Mouse (Mus musculus): ENCODE data around the gene Adgrb2. TPM values are rescaled to one million over a fixed set of nuclear protein-coding genes. Genes with fewer than 3 reads are reported as not detected.

Adgrb2 gene
- polyA plus RNA-seq, 1 experiment from 2014 or later, result 1.2 TPM

- 3% methylated on average over 15 of the region's 15 CpGs for WGBS
- H3K27ac ChIP-seq (ENCODE audit: low read length), result no peak overlapping the region
- H3K27me3 ChIP-seq (ENCODE audit: control insufficient read depth, insufficient read depth, low read length), result peaks cover 56% of the 10 kb centered on the region
- no peaks in the 10 kb centered on the region for H3K36me3 ChIP-seq (ENCODE audit: control insufficient read depth, insufficient read depth)
- ATAC-seq (replicated peaks; ENCODE audit: extremely low read depth, insufficient read depth, low FRiP score), result peak; percentile 47
- H3K9ac ChIP-seq (ENCODE audit: low read length), result no peak overlapping the region
- H3K4me2 ChIP-seq (ENCODE audit: low read depth, low read length), result peak overlapping the region; percentile 98
- H3K4me3 ChIP-seq (ENCODE audit: low read length), result peak overlapping the region; percentile 60
- H3K9me3 ChIP-seq (replicated peaks; ENCODE audit: control insufficient read depth, low read length), result no peaks in the 10 kb centered on the region
- peaks cover 25% of the 10 kb centered on the region for H3K4me1 ChIP-seq (ENCODE audit: control insufficient read depth, insufficient read depth, low read length)
Observed at GRCm38 (mm10) chr4:129983764-129984420, 778 bp upstream of the Adgrb2 start.

DNA sequence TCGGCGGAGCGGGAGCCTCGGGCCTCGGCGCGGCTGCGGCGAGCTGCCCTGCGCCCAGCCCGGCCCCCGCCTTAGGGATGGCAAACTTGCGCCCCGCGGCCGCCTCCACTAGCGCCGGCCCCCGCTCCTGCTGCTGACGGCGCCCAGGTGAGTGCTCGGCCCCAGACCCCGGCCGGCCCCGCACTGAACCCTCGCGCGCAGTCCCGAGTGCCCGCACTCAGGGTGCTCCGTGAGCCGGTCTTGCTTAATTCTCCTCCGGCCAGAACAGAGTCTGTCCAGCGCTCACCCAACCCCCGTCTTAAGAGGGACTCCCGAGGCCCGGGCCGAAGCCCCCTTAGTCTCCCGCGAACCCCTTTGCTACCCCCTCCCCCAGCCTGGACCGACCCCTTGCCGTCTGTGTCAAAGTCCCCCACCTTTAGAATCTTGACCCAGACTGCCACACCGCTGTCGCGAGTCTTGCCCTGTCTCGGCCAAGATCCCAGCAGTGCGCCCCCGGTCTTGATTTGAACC, 546 bp downstream of the Adgrb2 start:
- Histone ChIP-seq H3K27ac (ENCODE audit: low read length) (no peak overlapping the region), H3K4me2 (ENCODE audit: low read depth, low read length) (peak overlapping the region; percentile 98), H3K9me3 (replicated peaks; ENCODE audit: control insufficient read depth, low read length) (no peaks in the 10 kb centered on the region), H3K4me3 (ENCODE audit: low read length) (peak overlapping the region; percentile 60), H3K27me3 (ENCODE audit: control insufficient read depth, insufficient read depth, low read length) (peaks cover 64% of the 10 kb centered on the region), H3K36me3 (ENCODE audit: control insufficient read depth, insufficient read depth) (no peaks in the 10 kb centered on the region), H3K4me1 (ENCODE audit: control insufficient read depth, insufficient read depth, low read length) (peaks cover 25% of the 10 kb centered on the region), H3K9ac (ENCODE audit: low read length) (peak overlapping the region; percentile 48)
- 0 out of 2 replicates have a peak, but pooled peaks have one; percentile 6 for ATAC-seq (replicated peaks; ENCODE audit: extremely low read depth, insufficient read depth, low FRiP score)
- 1% methylated on average over 48 of the region's 48 CpGs for WGBS

- Histone ChIP-seq H3K4me3 (ENCODE audit: low read length) (peak overlapping the region; percentile 60), H3K36me3 (ENCODE audit: control insufficient read depth, insufficient read depth) (no peaks in the 10 kb centered on the region), H3K27ac (ENCODE audit: low read length) (no peak overlapping the region), H3K9ac (ENCODE audit: low read length) (peak overlapping the region; percentile 48), H3K9me3 (replicated peaks; ENCODE audit: control insufficient read depth, low read length) (no peaks in the 10 kb centered on the region), H3K4me2 (ENCODE audit: low read depth, low read length) (peak overlapping the region; percentile 98), H3K27me3 (ENCODE audit: control insufficient read depth, insufficient read depth, low read length) (peaks cover 60% of the 10 kb centered on the region), H3K4me1 (ENCODE audit: control insufficient read depth, insufficient read depth, low read length) (peaks cover 25% of the 10 kb centered on the region)
- WGBS, result 2% methylated on average over 55 of the region's 58 CpGs
- no peak for ATAC-seq (replicated peaks; ENCODE audit: extremely low read depth, insufficient read depth, low FRiP score)
Observed at GRCm38 (mm10) chr4:129985671-129986441, 1.2 kb downstream of the Adgrb2 start.

GRCm38 (mm10) chr4:129987825-129988504, 3.3 kb downstream of the Adgrb2 start:
- 0 out of 2 replicates have a peak, but pooled peaks have one; percentile 19 for ATAC-seq (replicated peaks; ENCODE audit: extremely low read depth, insufficient read depth, low FRiP score)
- H3K36me3 ChIP-seq (ENCODE audit: control insufficient read depth, insufficient read depth), result no peaks in the 10 kb centered on the region
- peak overlapping the region; percentile 63 for H3K4me3 ChIP-seq (ENCODE audit: low read length)
- under 1% methylated on average over 53 of the region's 53 CpGs for WGBS
- peaks cover 46% of the 10 kb centered on the region for H3K27me3 ChIP-seq (ENCODE audit: control insufficient read depth, insufficient read depth, low read length)
- H3K27ac ChIP-seq (ENCODE audit: low read length), result no peak overlapping the region
- peak overlapping the region; percentile 92 for H3K4me2 ChIP-seq (ENCODE audit: low read depth, low read length)
- H3K9me3 ChIP-seq (replicated peaks; ENCODE audit: control insufficient read depth, low read length), result no peaks in the 10 kb centered on the region
- peak overlapping the region; percentile 54 for H3K9ac ChIP-seq (ENCODE audit: low read length)
- peaks cover 25% of the 10 kb centered on the region for H3K4me1 ChIP-seq (ENCODE audit: control insufficient read depth, insufficient read depth, low read length)

DNA sequence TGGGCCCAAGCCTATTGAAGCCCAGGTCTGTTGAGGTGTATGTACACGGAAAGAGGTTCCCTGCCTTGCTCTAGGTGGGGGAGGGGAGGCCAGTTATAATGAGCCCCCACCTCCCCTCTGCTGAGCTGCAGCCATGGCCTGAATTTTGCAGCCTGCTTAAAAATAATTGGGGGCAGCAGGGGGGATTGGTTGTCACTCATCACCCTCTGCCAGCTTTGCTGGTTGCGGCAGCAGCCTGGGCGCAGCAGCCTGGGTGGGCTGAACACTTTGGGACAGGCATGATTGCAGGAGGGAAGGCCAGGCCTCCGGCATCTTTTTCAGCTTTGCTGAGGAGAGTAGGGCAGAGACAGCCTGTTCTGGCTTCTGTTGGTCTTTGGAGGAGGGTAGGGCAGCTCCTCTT, 5.3 kb downstream of the Adgrb2 start:
- WGBS, result 79% methylated on average over 4 of the region's 4 CpGs
- no peak for ATAC-seq (replicated peaks; ENCODE audit: extremely low read depth, insufficient read depth, low FRiP score)

DNA sequence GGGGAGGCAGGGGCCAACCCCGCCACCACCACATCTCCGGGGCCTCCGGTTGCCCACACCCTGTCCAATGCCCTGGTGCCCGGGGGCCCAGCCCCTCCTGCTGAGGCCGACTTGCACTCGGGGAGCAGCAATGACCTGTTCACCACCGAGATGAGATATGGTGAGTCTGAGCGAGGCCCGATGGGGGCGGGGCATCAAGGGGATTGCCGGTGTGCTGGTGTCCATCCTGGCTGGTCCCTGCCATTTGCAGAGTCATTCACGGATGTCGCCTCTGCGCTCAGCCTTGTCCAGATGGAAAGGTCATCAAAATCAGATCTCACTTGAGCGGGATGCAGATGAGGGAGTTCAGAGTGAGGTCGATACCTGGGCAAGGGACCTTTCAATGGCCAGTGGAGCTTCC, 8.1 kb downstream of the Adgrb2 start:
- H3K36me3 ChIP-seq (ENCODE audit: control insufficient read depth, insufficient read depth), result no peaks in the 10 kb centered on the region
- H3K9me3 ChIP-seq (replicated peaks; ENCODE audit: control insufficient read depth, low read length), result no peaks in the 10 kb centered on the region
- H3K27ac ChIP-seq (ENCODE audit: low read length), result no peak overlapping the region
- no peak overlapping the region for H3K4me2 ChIP-seq (ENCODE audit: low read depth, low read length)
- ATAC-seq (replicated peaks; ENCODE audit: extremely low read depth, insufficient read depth, low FRiP score), result no peak
- 67% methylated on average over 16 of the region's 16 CpGs for WGBS
- no peak overlapping the region for H3K9ac ChIP-seq (ENCODE audit: low read length)
- H3K27me3 ChIP-seq (ENCODE audit: control insufficient read depth, insufficient read depth, low read length), result peaks cover 26% of the 10 kb centered on the region
- no peak overlapping the region for H3K4me3 ChIP-seq (ENCODE audit: low read length)
- peaks cover 4% of the 10 kb centered on the region; the same call in 1 of the 2 replicates for H3K4me1 ChIP-seq (ENCODE audit: control insufficient read depth, insufficient read depth, low read length)

More for the DNA sequence above, 5.3 kb downstream of the Adgrb2 start:
- no peak overlapping the region for H3K9ac ChIP-seq (ENCODE audit: low read length)
- no peak overlapping the region for H3K4me3 ChIP-seq (ENCODE audit: low read length)
- H3K27ac ChIP-seq (ENCODE audit: low read length), result no peak overlapping the region
- peaks cover 15% of the 10 kb centered on the region for H3K4me1 ChIP-seq (ENCODE audit: control insufficient read depth, insufficient read depth, low read length)
- H3K4me2 ChIP-seq (ENCODE audit: low read depth, low read length), result no peak overlapping the region
- H3K36me3 ChIP-seq (ENCODE audit: control insufficient read depth, insufficient read depth), result no peaks in the 10 kb centered on the region
- peaks cover 37% of the 10 kb centered on the region for H3K27me3 ChIP-seq (ENCODE audit: control insufficient read depth, insufficient read depth, low read length)
- no peaks in the 10 kb centered on the region for H3K9me3 ChIP-seq (replicated peaks; ENCODE audit: control insufficient read depth, low read length)

GRCm38 (mm10) chr4:129993213-129993612, 8.5 kb downstream of the Adgrb2 start:
- Histone ChIP-seq H3K27me3 (ENCODE audit: control insufficient read depth, insufficient read depth, low read length) (peaks cover 25% of the 10 kb centered on the region), H3K4me2 (ENCODE audit: low read depth, low read length) (no peak overlapping the region), H3K9me3 (replicated peaks; ENCODE audit: control insufficient read depth, low read length) (no peaks in the 10 kb centered on the region), H3K4me3 (ENCODE audit: low read length) (no peak overlapping the region), H3K9ac (ENCODE audit: low read length) (no peak overlapping the region), H3K4me1 (ENCODE audit: control insufficient read depth, insufficient read depth, low read length) (peaks cover under 1% of the 10 kb centered on the region; the same call in 1 of the 2 replicates), H3K27ac (ENCODE audit: low read length) (no peak overlapping the region), H3K36me3 (ENCODE audit: control insufficient read depth, insufficient read depth) (no peaks in the 10 kb centered on the region)
- 86% methylated on average over 5 of the region's 5 CpGs for WGBS
- ATAC-seq (replicated peaks; ENCODE audit: extremely low read depth, insufficient read depth, low FRiP score), result no peak

GRCm38 (mm10) chr4:129993944-129994695, 9.4 kb downstream of the Adgrb2 start:
- WGBS, result 85% methylated on average over 16 of the region's 16 CpGs
- Histone ChIP-seq H3K27ac (ENCODE audit: low read length) (no peak overlapping the region), H3K27me3 (ENCODE audit: control insufficient read depth, insufficient read depth, low read length) (peaks cover 26% of the 10 kb centered on the region), H3K9me3 (replicated peaks; ENCODE audit: control insufficient read depth, low read length) (no peaks in the 10 kb centered on the region), H3K36me3 (ENCODE audit: control insufficient read depth, insufficient read depth) (no peaks in the 10 kb centered on the region), H3K9ac (ENCODE audit: low read length) (no peak overlapping the region), H3K4me2 (ENCODE audit: low read depth, low read length) (no peak overlapping the region), H3K4me1 (ENCODE audit: control insufficient read depth, insufficient read depth, low read length) (no peaks in the 10 kb centered on the region), H3K4me3 (ENCODE audit: low read length) (no peak overlapping the region)
- ATAC-seq (replicated peaks; ENCODE audit: extremely low read depth, insufficient read depth, low FRiP score), result no peak
